Mouse (Mus musculus) CD4-positive, CD25-positive, alpha-beta regulatory T cell (primary cell): ENCODE measurements around the gene A630010A05Rik. TPM values are rescaled to one million over a fixed set of nuclear protein-coding genes. Genes with fewer than 3 reads are reported as not detected.

Experiments
- polyA plus RNA-seq: library from polyadenylated mRNA; unstranded; fragments of 100-300 nt; shearing (Covaris generic); gene quantifications from one replicate; pipeline ENCODE4 v1.2.1, GENCODE M21; 2017

The A630010A05Rik gene
- polyA plus RNA-seq, result not detected

DNA sequence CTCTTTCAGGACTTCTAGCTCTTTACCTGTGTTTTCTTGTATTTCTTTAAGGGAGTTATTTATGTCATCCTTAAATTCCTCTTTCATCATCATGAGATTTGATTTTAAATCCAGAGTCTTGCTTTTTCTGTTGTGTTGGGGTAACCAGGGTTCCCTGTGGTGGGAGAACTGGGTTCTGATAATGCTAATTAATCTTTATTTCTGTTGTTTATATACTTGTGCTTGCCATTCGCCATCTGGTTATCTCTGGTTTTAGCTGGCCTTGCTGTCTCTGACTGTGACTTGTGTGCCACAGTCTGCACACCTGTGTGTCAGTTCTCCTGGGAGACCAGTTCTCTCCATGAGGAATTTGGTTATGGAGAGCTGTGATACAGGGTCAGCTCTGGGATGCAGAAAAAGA, at the start of gene A630010A05Rik:
Gene A630010A05Rik (plus strand): TSS at position 301 of the 400 bp plus-strand sequence.

Other genes starting within 250 kb of the A630010A05Rik start
- gene Fopnl, start 244.9 kb upstream of the A630010A05Rik start, polyA plus RNA-seq, result 124 TPM
- 31.1 TPM for gene Abcc1, start 200.8 kb upstream of the A630010A05Rik start, polyA plus RNA-seq